Mouse (Mus musculus): ENCODE results near the gene Arhgap30. TPM values are rescaled to one million over a fixed set of nuclear protein-coding genes. Genes with fewer than 3 reads are reported as not detected.

Gene Arhgap30
- polyA plus RNA-seq, 1 experiment from 2014 or later: 0.83 TPM

DNA sequence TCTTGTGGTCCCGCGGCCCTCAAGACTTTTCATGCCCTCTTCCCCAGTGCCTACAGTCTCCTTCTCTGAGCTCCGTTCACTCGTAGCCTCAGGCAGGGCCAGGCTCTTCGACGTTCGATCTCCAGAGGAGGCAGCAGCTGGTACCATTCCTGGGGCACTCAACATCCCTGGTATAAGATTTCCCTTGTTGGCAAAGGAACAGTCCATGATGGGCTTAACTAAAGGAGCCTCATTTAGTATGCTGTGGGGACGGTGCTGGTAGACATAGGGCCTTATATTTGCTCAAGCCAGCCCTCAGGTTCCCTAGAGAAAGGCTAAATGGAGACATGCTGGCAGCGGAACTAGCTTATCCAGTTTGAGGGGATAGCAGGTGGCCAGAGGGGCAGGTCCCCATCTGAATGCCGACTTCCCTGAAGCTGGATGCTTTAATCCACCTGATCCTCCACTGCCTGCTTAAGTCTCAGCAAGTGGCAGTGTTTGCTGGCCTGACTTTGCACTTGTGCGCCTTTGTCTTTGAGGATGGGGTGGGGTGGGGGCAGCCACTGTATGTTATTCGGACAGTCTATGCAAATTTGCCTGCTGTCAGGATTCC, 30.6 kb downstream of the Arhgap30 start:
- no peak for DNase-seq (ENCODE audit: low spot score)
- no peak for TF ChIP-seq CTCF (IDR thresholded peaks at IDR 0.05; ENCODE audit: low read depth)
- ATAC-seq (replicated peaks; ENCODE audit: low FRiP score, low read depth): no peak
- no peaks in the 10 kb centered on the region for H3K27me3 ChIP-seq (ENCODE audit: insufficient read depth, low read length)
- 69% methylated on average over 12 of the region's 12 CpGs for WGBS
- no peak overlapping the region for H3K4me3 ChIP-seq (replicated peaks; ENCODE audit: low read depth, low read length)
- H3K4me1 ChIP-seq (replicated peaks; ENCODE audit: insufficient read depth, low read length): no peaks in the 10 kb centered on the region
- peaks cover 34% of the 10 kb centered on the region for H3K36me3 ChIP-seq (ENCODE audit: insufficient read depth, low read length)
- H3K9ac ChIP-seq (ENCODE audit: low read depth, low read length): no peak overlapping the region
- H3K27ac ChIP-seq: no peak overlapping the region
- no peaks in the 10 kb centered on the region for H3K9me3 ChIP-seq (replicated peaks; ENCODE audit: low read length)
- no peak overlapping the region for H3K4me2 ChIP-seq (ENCODE audit: low read length)

DNA sequence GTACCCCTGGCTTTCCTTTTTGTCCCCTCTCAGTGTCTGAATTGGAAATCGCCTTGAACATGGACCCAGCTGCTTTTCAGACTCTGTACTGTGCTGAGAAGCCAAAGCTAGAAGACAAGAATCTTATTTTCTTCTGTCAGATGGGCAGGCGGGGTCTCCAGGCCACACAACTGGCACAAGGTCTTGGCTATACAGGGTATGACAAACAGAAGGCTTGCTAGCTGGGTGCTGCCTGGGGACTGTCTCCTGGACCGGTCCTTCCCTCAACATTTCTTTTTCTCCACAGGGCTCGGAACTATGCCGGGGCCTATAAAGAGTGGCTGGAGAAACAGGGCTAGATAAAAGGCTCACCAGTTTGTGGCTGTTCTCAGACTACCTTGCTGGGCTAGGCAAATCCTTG, 31.2 kb downstream of the Arhgap30 start:
- H3K27me3 ChIP-seq (ENCODE audit: insufficient read depth, low read length): no peaks in the 10 kb centered on the region
- no peak overlapping the region for H3K4me2 ChIP-seq (ENCODE audit: low read length)
- no peak overlapping the region for H3K4me3 ChIP-seq (replicated peaks; ENCODE audit: low read depth, low read length)
- no peak for TF ChIP-seq CTCF (IDR thresholded peaks at IDR 0.05; ENCODE audit: low read depth)
- H3K36me3 ChIP-seq (ENCODE audit: insufficient read depth, low read length): peaks cover 34% of the 10 kb centered on the region
- no peak overlapping the region for H3K27ac ChIP-seq
- ATAC-seq (replicated peaks; ENCODE audit: low FRiP score, low read depth) (no peak), DNase-seq (ENCODE audit: low spot score) (no peak)
- 89% methylated on average over 5 of the region's 5 CpGs for WGBS
- no peak overlapping the region for H3K9ac ChIP-seq (ENCODE audit: low read depth, low read length)
- no peaks in the 10 kb centered on the region for H3K4me1 ChIP-seq (replicated peaks; ENCODE audit: insufficient read depth, low read length)
- no peaks in the 10 kb centered on the region for H3K9me3 ChIP-seq (replicated peaks; ENCODE audit: low read length)

DNA sequence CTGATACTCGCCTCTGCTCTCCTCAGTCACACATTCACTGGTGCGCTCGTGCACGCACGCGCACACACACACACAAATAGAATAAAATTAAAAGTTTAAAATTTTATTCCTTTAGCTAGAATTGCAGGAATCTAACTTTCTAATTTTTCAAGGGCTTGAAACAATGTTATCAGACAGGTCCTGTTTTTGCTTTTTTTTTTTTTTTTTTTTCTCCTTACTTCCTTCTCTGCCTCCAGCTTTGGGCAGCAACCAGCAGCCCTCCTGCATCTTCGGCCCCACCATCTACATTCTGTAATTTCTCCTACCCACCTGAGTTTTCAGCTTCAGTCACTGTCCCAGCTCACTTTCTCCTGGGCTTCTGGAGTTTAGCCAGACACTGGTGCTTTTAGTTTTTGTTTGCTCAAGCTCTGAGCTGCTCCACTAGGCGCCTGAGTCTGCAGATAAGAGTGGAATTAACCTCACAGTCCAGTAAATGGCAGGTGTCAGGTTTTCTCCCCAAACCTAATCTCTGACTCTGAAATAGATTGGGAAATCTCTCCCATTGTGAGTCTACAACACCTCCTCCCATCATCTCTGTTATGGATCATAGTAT, 33.8 kb downstream of the Arhgap30 start:
- Histone ChIP-seq H3K27ac (no peak overlapping the region), H3K4me3 (replicated peaks; ENCODE audit: low read depth, low read length) (no peak overlapping the region), H3K9ac (ENCODE audit: low read depth, low read length) (no peak overlapping the region), H3K36me3 (ENCODE audit: insufficient read depth, low read length) (peaks cover 13% of the 10 kb centered on the region; the same call in 1 of the 2 replicates), H3K27me3 (ENCODE audit: insufficient read depth, low read length) (no peaks in the 10 kb centered on the region), H3K4me1 (replicated peaks; ENCODE audit: insufficient read depth, low read length) (no peaks in the 10 kb centered on the region), H3K9me3 (replicated peaks; ENCODE audit: low read length) (no peaks in the 10 kb centered on the region), H3K4me2 (ENCODE audit: low read length) (no peak overlapping the region)
- no peak for DNase-seq (ENCODE audit: low spot score)
- ATAC-seq (replicated peaks; ENCODE audit: low FRiP score, low read depth): no peak
- 78% methylated on average over 8 of the region's 8 CpGs for WGBS
- TF ChIP-seq CTCF (IDR thresholded peaks at IDR 0.05; ENCODE audit: low read depth): no peak

GRCm38 (mm10) chr1:171424638-171425037, 35.9 kb downstream of the Arhgap30 start:
- no peak for DNase-seq (ENCODE audit: low spot score)
- TF ChIP-seq CTCF (IDR thresholded peaks at IDR 0.05; ENCODE audit: low read depth): no peak
- Histone ChIP-seq H3K27ac (no peak overlapping the region), H3K27me3 (ENCODE audit: insufficient read depth, low read length) (no peaks in the 10 kb centered on the region), H3K9me3 (replicated peaks; ENCODE audit: low read length) (no peaks in the 10 kb centered on the region), H3K9ac (ENCODE audit: low read depth, low read length) (no peak overlapping the region), H3K4me2 (ENCODE audit: low read length) (no peak overlapping the region), H3K4me1 (replicated peaks; ENCODE audit: insufficient read depth, low read length) (no peaks in the 10 kb centered on the region), H3K36me3 (ENCODE audit: insufficient read depth, low read length) (0 out of 2 replicates have a peak, but pooled peaks cover 5% of the 10 kb centered on the region), H3K4me3 (replicated peaks; ENCODE audit: low read depth, low read length) (no peak overlapping the region)
- 50% methylated on average over 5 of the region's 5 CpGs for WGBS
- ATAC-seq (replicated peaks; ENCODE audit: low FRiP score, low read depth): no peak

DNA sequence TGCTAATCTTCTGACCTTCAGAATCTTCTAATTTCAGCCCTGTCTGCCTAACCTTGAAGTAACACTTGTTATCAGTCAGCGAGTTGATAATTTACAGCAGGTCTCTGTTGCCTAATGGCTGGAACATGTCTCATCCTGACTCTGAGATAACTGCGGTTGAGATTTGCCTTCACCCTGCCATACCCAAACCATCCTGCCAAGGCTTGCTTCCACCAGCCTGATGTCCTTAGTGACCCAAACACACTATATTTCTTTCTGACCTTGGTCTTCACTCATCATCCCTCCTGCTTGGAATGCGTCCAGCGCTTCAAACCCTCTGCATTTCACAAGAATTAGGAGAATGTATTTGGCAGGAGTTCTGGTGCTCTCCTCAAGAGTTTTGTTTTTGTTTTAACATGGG, 36.4 kb downstream of the Arhgap30 start:
- Histone ChIP-seq H3K4me2 (ENCODE audit: low read length) (no peak overlapping the region), H3K9ac (ENCODE audit: low read depth, low read length) (no peak overlapping the region), H3K27ac (no peak overlapping the region), H3K4me1 (replicated peaks; ENCODE audit: insufficient read depth, low read length) (no peaks in the 10 kb centered on the region), H3K36me3 (ENCODE audit: insufficient read depth, low read length) (no peaks in the 10 kb centered on the region), H3K4me3 (replicated peaks; ENCODE audit: low read depth, low read length) (no peak overlapping the region), H3K27me3 (ENCODE audit: insufficient read depth, low read length) (no peaks in the 10 kb centered on the region), H3K9me3 (replicated peaks; ENCODE audit: low read length) (no peaks in the 10 kb centered on the region)
- ATAC-seq (replicated peaks; ENCODE audit: low FRiP score, low read depth) (no peak), DNase-seq (ENCODE audit: low spot score) (no peak)
- no peak for TF ChIP-seq CTCF (IDR thresholded peaks at IDR 0.05; ENCODE audit: low read depth)
- WGBS: 56% methylated on average over 4 of the region's 4 CpGs

DNA sequence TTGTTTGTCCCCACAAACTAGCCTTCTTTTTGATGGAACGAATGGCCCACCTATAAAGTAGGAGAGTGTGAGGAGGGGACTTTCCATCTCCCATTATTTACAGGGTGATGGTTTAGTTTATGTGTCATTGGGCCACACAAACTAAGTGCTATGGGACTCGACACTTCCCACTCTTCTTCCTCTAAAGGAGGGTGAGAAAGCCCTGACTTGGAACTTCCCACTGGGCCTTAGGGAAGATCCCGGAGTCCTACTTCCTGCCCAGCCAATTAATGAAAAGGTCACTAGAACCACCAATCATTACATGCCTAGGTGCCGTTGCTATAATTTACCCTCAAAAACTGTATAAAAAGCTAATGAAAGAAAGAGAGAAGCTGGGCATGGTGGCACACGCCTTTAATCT, 43.4 kb downstream of the Arhgap30 start:
- H3K4me3 ChIP-seq (replicated peaks; ENCODE audit: low read depth, low read length): no peak overlapping the region
- no peak overlapping the region for H3K4me2 ChIP-seq (ENCODE audit: low read length)
- 66% methylated on average over 5 of the region's 5 CpGs for WGBS
- H3K27me3 ChIP-seq (ENCODE audit: insufficient read depth, low read length): no peaks in the 10 kb centered on the region
- H3K9me3 ChIP-seq (replicated peaks; ENCODE audit: low read length): no peaks in the 10 kb centered on the region
- no peak overlapping the region for H3K9ac ChIP-seq (ENCODE audit: low read depth, low read length)
- no peak overlapping the region for H3K27ac ChIP-seq
- TF ChIP-seq CTCF (IDR thresholded peaks at IDR 0.05; ENCODE audit: low read depth): no peak
- no peaks in the 10 kb centered on the region for H3K4me1 ChIP-seq (replicated peaks; ENCODE audit: insufficient read depth, low read length)
- no peaks in the 10 kb centered on the region for H3K36me3 ChIP-seq (ENCODE audit: insufficient read depth, low read length)
- ATAC-seq (replicated peaks; ENCODE audit: low FRiP score, low read depth) (no peak), DNase-seq (ENCODE audit: low spot score) (no peak)

Data from kidney, postnatal 0 days (tissue).